Comparison of ENCODE assay signal across 12 mouse cellular contexts in genomic region chr9:31859446-31859845, GRCm38 (mm10). TPM values are rescaled to one million over a fixed set of nuclear protein-coding genes. Genes with fewer than 3 reads are reported as not detected.
"Had no signal": no experiment of that assay in that cellular context is flagged by ENCODE, and none has a peak within 500 bp of the region (broad histone marks: within the 10 kb centered on the region; RNA-seq: fewer than 3 reads in every experiment).

No protein-coding gene starts in this region.

- DNase-seq: lung, adult 18-20 months; thymus, adult 18-20 months had no signal

- H3K27me3 ChIP-seq: midbrain, embryonic 15.5 days had no signal

- H3K4me3 ChIP-seq: megakaryocyte, embryonic 14.5 days had no signal

- H3K36me3 ChIP-seq: midbrain, embryonic 13.5 days; midbrain, embryonic 15.5 days; neural tube, embryonic 13.5 days; neural tube, embryonic 15.5 days had no signal

RNA-seq across cellular contexts. Expression of gene Barx2, which starts 53.8 kb away (rescaled TPM):
- total RNA-seq: monocyte, adult 5-6 weeks had no signal
- polyA plus RNA-seq: liver, embryonic 16.5 days; lung, embryonic 16.5 days; midbrain, embryonic 11.5 days; neural tube, embryonic 13.5 days; spleen, adult 2 months had no signal
